Mouse (Mus musculus): ENCODE results near the gene Vcp. TPM values are rescaled to one million over a fixed set of nuclear protein-coding genes. Genes with fewer than 3 reads are reported as not detected.
A peak's percentile ranks its signal among the peaks of the same experiment; 100 is the strongest.

Vcp gene
- polyA plus RNA-seq, 1 experiment from 2014 or later, result 356 TPM

DNA sequence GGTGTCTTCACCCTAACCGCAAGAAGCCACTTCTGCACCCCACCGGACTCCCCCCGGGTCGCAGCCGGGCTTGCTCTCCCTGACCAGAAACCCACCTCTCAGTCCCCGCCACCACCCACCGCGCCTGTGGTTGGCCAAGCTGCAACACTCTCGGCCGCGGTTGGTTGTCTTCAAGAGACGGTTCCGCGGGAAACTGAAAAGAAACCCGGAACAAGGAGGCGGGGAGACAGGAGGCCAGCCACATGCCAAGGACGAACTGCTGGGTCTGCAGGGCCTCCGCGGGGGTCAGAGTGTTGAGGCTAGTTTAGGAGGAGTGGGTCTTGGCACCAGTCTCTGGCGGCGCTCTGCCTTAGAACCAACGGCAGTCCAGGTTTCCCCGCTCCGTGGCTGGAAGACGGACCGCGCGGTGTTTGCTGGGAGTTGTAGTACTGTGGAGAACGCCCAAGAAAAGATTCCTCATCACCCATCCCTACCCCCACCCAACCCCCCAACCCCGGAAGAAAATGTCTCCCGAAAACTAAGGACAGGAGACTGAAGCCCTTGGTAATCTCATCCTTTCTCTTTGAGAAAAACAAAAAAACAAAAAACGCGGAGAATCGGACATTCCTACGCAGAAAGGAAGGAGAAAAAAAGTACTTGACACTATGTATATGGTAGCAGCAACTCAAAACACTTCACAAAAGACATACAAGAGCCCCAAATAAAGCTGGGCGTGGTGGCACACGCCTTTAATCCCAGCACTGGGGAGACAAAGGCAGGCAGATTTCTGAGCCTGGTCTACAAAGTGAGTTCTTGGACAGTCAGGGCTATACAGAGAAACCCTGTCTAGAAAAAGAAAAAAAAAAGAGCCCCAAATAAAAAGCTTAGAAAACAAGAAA, 10.1 kb upstream of the Vcp start, which contains the start of gene Fancg:
Gene Fancg (minus strand): TSS at position 346 of the 878 bp plus-strand sequence.
- TF ChIP-seq CTCF (IDR thresholded peaks at IDR 0.05; ENCODE audit: low read depth), result no peak
- Histone ChIP-seq H3K4me3 (replicated peaks; ENCODE audit: low read depth, low read length) (peak within 1 kb of the TSS; percentile 76), H3K27ac (no peak within 1 kb of the TSS), H3K4me1 (replicated peaks; ENCODE audit: insufficient read depth, low read length) (no peaks in the 10 kb centered on the region), H3K9ac (ENCODE audit: low read depth, low read length) (peak within 1 kb of the TSS; percentile 55), H3K4me2 (ENCODE audit: low read length) (peak within 1 kb of the TSS; percentile 72), H3K27me3 (ENCODE audit: insufficient read depth, low read length) (no peaks in the 10 kb centered on the region), H3K36me3 (ENCODE audit: insufficient read depth, low read length) (no peaks in the 10 kb centered on the region), H3K9me3 (replicated peaks; ENCODE audit: low read length) (no peaks in the 10 kb centered on the region)
- peak; percentile 85 for DNase-seq (ENCODE audit: low spot score)
- WGBS, result 1% methylated on average over 37 of the region's 37 CpGs
- ATAC-seq (replicated peaks; ENCODE audit: low FRiP score, low read depth), result peak; percentile 83

- 62% methylated on average over 2 of the region's 2 CpGs for WGBS
- no peaks in the 10 kb centered on the region for H3K9me3 ChIP-seq (replicated peaks; ENCODE audit: low read length)
- H3K27me3 ChIP-seq (ENCODE audit: insufficient read depth, low read length), result no peaks in the 10 kb centered on the region
- no peak for ATAC-seq (replicated peaks; ENCODE audit: low FRiP score, low read depth)
- H3K9ac ChIP-seq (ENCODE audit: low read depth, low read length), result no peak overlapping the region
- H3K4me3 ChIP-seq (replicated peaks; ENCODE audit: low read depth, low read length), result no peak overlapping the region
- no peak overlapping the region for H3K27ac ChIP-seq
- no peaks in the 10 kb centered on the region for H3K4me1 ChIP-seq (replicated peaks; ENCODE audit: insufficient read depth, low read length)
- 0 out of 2 replicates have a peak, but pooled peaks cover 3% of the 10 kb centered on the region for H3K36me3 ChIP-seq (ENCODE audit: insufficient read depth, low read length)
- peak; percentile 73 for TF ChIP-seq CTCF (IDR thresholded peaks at IDR 0.05; ENCODE audit: low read depth)
- no peak overlapping the region for H3K4me2 ChIP-seq (ENCODE audit: low read length)
- DNase-seq (ENCODE audit: low spot score), result peak; percentile 74
Measured at GRCm38 (mm10) chr4:43005765-43006164, 5.5 kb upstream of the Vcp start.

- Histone ChIP-seq H3K27ac (no peak overlapping the region), H3K36me3 (ENCODE audit: insufficient read depth, low read length) (0 out of 2 replicates have a peak, but pooled peaks cover 3% of the 10 kb centered on the region), H3K4me3 (replicated peaks; ENCODE audit: low read depth, low read length) (no peak overlapping the region), H3K4me2 (ENCODE audit: low read length) (no peak overlapping the region), H3K27me3 (ENCODE audit: insufficient read depth, low read length) (no peaks in the 10 kb centered on the region), H3K9me3 (replicated peaks; ENCODE audit: low read length) (no peaks in the 10 kb centered on the region), H3K9ac (ENCODE audit: low read depth, low read length) (no peak overlapping the region), H3K4me1 (replicated peaks; ENCODE audit: insufficient read depth, low read length) (no peaks in the 10 kb centered on the region)
- no peak for DNase-seq (ENCODE audit: low spot score)
- WGBS, result 91% methylated on average over 3 of the region's 3 CpGs
- no peak for ATAC-seq (replicated peaks; ENCODE audit: low FRiP score, low read depth)
- no peak for TF ChIP-seq CTCF (IDR thresholded peaks at IDR 0.05; ENCODE audit: low read depth)
Measured at GRCm38 (mm10) chr4:43004951-43005350, 4.6 kb upstream of the Vcp start.

DNA sequence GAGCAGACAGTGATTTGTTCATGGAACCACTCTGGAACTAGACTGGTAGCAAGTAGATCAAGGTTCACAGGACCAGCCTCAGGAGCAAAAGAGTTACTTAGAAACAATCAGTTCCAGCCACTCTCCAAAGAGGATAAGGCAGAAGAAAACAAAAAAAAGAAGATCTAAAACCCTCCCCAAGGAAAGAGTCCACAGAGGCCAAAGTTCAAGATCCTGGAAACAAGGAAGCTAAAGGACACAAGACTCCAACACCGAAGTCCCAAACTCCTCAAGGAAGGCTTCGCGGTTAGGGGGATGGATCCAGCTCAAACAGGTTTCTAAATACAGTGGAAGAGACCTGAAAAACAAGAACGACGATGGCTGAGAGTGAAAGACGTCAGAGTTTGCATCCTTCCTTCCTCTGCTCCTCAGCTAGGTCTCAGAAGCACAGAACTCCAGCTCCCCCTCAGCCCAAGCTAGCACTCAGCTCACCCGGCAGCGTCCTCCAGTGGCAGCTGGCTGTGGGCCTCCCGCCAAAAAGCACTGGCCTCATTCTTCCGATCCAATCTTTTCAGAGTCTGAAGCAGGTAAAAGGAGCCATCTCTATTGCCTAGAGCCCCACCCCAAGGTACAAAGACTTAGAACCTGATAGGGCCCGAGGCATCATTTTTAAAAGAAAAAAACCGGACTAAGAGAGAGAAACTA, 2.6 kb upstream of the Vcp start:
- H3K27ac ChIP-seq, result no peak overlapping the region
- H3K9ac ChIP-seq (ENCODE audit: low read depth, low read length), result no peak overlapping the region
- no peak overlapping the region for H3K4me2 ChIP-seq (ENCODE audit: low read length)
- H3K36me3 ChIP-seq (ENCODE audit: insufficient read depth, low read length), result 0 out of 2 replicates have a peak, but pooled peaks cover 3% of the 10 kb centered on the region
- H3K4me3 ChIP-seq (replicated peaks; ENCODE audit: low read depth, low read length), result no peak overlapping the region
- peaks cover 10% of the 10 kb centered on the region for H3K4me1 ChIP-seq (replicated peaks; ENCODE audit: insufficient read depth, low read length)
- WGBS, result 71% methylated on average over 12 of the region's 12 CpGs
- DNase-seq (ENCODE audit: low spot score), result no peak
- H3K9me3 ChIP-seq (replicated peaks; ENCODE audit: low read length), result no peaks in the 10 kb centered on the region
- no peaks in the 10 kb centered on the region for H3K27me3 ChIP-seq (ENCODE audit: insufficient read depth, low read length)
- no peak for ATAC-seq (replicated peaks; ENCODE audit: low FRiP score, low read depth)
- no peak for TF ChIP-seq CTCF (IDR thresholded peaks at IDR 0.05; ENCODE audit: low read depth)

GRCm38 (mm10) chr4:43001272-43001671, 965 bp upstream of the Vcp start:
- Histone ChIP-seq H3K36me3 (ENCODE audit: insufficient read depth, low read length) (0 out of 2 replicates have a peak, but pooled peaks cover 3% of the 10 kb centered on the region), H3K27me3 (ENCODE audit: insufficient read depth, low read length) (no peaks in the 10 kb centered on the region), H3K9me3 (replicated peaks; ENCODE audit: low read length) (no peaks in the 10 kb centered on the region), H3K4me2 (ENCODE audit: low read length) (no peak overlapping the region), H3K4me3 (replicated peaks; ENCODE audit: low read depth, low read length) (no peak overlapping the region), H3K9ac (ENCODE audit: low read depth, low read length) (no peak overlapping the region), H3K4me1 (replicated peaks; ENCODE audit: insufficient read depth, low read length) (peaks cover 15% of the 10 kb centered on the region), H3K27ac (no peak overlapping the region)
- no peak for ATAC-seq (replicated peaks; ENCODE audit: low FRiP score, low read depth)
- TF ChIP-seq CTCF (IDR thresholded peaks at IDR 0.05; ENCODE audit: low read depth), result no peak
- DNase-seq (ENCODE audit: low spot score), result no peak
- WGBS, result 91% methylated on average over 2 of the region's 2 CpGs

DNA sequence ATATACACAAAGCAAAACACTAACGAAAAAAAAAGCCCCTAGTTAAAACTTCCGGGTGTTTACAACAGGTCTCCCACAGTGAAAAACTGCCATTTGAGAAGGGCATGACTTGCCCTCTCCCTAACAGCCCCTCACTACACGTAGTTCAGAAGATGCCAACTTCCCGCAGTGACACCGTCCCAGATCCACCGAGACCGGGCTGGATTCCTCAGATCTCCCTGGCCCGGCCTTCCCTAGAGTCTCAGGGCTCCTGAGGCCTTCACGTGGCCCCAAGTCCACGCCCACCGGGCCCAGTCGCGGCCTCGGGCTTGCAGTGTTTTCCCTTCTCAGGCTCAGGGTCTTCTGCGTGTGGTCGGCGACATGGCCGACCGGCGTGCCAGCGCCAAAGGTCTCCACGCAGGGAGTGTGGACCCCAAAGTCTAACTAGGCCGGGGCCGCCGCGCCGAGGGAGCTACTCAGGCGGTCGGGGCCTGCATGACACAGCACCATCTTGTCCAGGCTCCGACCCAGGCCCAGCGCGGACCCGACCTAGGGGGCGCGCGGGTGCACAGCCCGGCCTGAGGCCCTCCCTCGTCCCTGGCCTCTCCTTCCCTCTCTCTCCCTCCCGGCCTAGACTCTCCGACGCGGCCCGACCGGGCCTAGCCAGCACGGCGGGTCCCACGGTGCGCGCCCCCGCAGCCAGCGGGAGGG, 711 bp downstream of the Vcp start:
- peak overlapping the region; percentile 56 for H3K4me2 ChIP-seq (ENCODE audit: low read length)
- under 1% methylated on average over 40 of the region's 51 CpGs for WGBS
- H3K36me3 ChIP-seq (ENCODE audit: insufficient read depth, low read length), result peaks cover 7% of the 10 kb centered on the region; the same call in 1 of the 2 replicates
- peak overlapping the region; percentile 99 for H3K27ac ChIP-seq
- ATAC-seq (replicated peaks; ENCODE audit: low FRiP score, low read depth) (peak; percentile 78), DNase-seq (ENCODE audit: low spot score) (peak; percentile 83)
- H3K9me3 ChIP-seq (replicated peaks; ENCODE audit: low read length), result no peaks in the 10 kb centered on the region
- TF ChIP-seq CTCF (IDR thresholded peaks at IDR 0.05; ENCODE audit: low read depth), result peak; percentile 44; the same call in 1 of the 2 replicates
- no peaks in the 10 kb centered on the region for H3K27me3 ChIP-seq (ENCODE audit: insufficient read depth, low read length)
- H3K4me1 ChIP-seq (replicated peaks; ENCODE audit: insufficient read depth, low read length), result peaks cover 15% of the 10 kb centered on the region
- H3K4me3 ChIP-seq (replicated peaks; ENCODE audit: low read depth, low read length), result peak overlapping the region; percentile 67
- H3K9ac ChIP-seq (ENCODE audit: low read depth, low read length), result peak overlapping the region; percentile 96
